Mouse (Mus musculus): ENCODE measurements around the gene Gm20696.

Gm20696 gene

GRCm38 (mm10) chr6:99211663-99212333 is 454.8 kb downstream of the Gm20696 start:
- no peak for DNase-seq (ENCODE audit: low spot score in 2 of 2)

- DNase-seq (ENCODE audit: low spot score in 2 of 2): no peak
Observed at GRCm38 (mm10) chr6:99210161-99210560, 456.4 kb downstream of the Gm20696 start.
